Mouse (Mus musculus): Measurements from ENCODE around the gene Ptprd. TPM values are rescaled to one million over a fixed set of nuclear protein-coding genes. Genes with fewer than 3 reads are reported as not detected.

Ptprd gene
- polyA plus RNA-seq, 1 experiment from 2014 or later, result 4.0 TPM

DNA sequence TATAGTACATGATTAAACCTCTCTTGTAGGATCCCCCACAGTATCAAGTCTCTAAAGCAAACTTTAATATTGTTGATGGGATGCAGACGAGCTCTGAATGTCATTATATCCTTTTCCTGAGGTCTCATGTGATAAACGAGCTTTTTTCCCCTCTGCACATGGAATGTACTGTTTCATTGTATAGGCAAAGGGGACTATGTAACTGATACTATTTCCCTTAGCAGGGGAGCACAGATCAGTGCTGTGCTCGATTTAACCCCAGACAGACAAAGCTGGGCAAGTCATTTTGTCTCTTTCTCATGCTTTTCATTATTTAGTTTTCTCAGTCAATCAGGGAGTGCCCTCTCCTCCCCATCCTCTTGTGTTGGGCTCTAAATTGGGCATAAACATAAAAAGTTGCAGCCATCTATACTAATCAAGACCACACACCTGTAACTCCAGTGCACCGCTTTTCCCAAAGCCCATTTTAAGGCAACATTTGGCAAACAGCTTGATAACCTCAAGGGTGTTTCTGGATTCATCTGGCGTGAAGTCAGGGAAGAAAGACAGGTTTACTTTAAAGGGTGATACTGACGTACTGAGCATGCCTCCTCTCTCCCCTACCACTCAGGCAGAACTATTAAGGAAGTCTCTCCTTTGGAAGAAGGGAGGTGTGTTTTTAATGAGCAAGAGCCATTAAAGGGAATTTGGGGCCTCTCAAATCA is 1709.0 kb downstream of the Ptprd start:
- Histone ChIP-seq H3K4me1 (no peaks in the 10 kb centered on the region), H3K9me3 (replicated peaks) (no peaks in the 10 kb centered on the region), H3K9ac (no peak overlapping the region), H3K27ac (no peak overlapping the region), H3K4me3 (no peak overlapping the region), H3K4me2 (no peak overlapping the region), H3K27me3 (replicated peaks) (no peaks in the 10 kb centered on the region), H3K36me3 (no peaks in the 10 kb centered on the region)
- 42% methylated on average over 6 of the region's 6 CpGs for WGBS (ENCODE audit: insufficient replicate concordance)
- ATAC-seq, result no peak

DNA sequence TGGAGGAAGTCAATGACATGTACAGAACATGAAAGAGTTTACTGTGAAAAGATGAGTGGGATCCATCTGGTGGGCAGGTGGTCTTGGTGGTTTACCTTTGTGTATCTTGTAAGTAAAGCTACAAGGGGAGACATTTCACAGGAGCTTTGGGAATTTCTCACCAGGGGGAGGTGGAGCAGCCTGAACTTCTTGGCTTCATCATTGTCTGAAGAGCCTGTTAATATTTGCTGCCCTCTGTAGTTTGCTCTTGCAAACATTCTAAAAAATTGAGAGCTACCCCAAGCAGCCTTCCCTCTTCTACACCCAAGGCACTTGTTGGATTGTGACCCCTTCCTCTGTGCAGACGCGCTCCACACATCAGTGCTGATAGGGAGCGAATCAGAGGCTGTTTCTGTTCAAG is 1725.9 kb downstream of the Ptprd start:
- Histone ChIP-seq H3K4me3 (no peak overlapping the region), H3K27ac (no peak overlapping the region), H3K9ac (no peak overlapping the region), H3K4me1 (no peaks in the 10 kb centered on the region), H3K36me3 (no peaks in the 10 kb centered on the region), H3K9me3 (replicated peaks) (no peaks in the 10 kb centered on the region), H3K27me3 (replicated peaks) (no peaks in the 10 kb centered on the region), H3K4me2 (no peak overlapping the region)
- no peak for ATAC-seq
- 76% methylated on average over 3 of the region's 3 CpGs for WGBS (ENCODE audit: insufficient replicate concordance)

DNA sequence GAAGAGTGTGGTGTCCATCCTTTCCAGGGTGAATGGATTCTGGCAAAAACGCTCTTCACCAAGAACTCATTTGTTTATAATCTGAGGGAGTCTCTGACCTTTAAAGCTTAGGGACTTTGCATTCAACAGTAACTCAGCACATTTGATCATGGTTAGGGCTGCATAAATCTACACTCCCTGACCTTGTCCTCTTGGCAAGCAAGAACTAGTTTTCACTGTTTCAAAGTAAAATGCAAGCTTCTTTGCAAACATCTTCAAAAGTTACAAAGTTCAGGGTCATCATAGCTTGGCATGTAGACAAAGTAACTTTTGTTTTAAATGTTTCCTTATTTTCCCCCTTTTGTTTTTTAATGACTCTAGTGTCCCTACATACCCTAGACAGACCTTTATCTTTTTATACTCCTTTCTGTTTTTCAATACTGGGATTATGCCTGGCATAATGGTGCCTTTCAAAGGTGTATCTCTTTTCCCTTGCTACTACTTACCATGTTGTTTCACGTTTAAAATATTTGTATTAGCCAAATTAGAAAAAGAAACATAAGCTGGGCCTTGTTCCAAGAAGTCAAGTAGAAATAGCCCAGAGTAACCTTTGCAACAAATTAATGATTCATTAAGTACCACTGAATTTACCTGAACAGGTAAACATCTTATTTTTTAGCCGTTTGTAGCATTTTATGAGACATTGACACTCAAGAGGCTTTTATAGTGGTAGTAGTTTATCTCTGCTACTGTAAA is 1743.2 kb downstream of the Ptprd start:
- Histone ChIP-seq H3K27me3 (replicated peaks) (no peaks in the 10 kb centered on the region), H3K4me3 (no peak overlapping the region), H3K36me3 (no peaks in the 10 kb centered on the region), H3K4me1 (no peaks in the 10 kb centered on the region), H3K9ac (no peak overlapping the region), H3K27ac (no peak overlapping the region), H3K4me2 (no peak overlapping the region), H3K9me3 (replicated peaks) (no peaks in the 10 kb centered on the region)
- WGBS (ENCODE audit: insufficient replicate concordance), result 56% methylated on average over 3 of the region's 3 CpGs
- ATAC-seq, result no peak

DNA sequence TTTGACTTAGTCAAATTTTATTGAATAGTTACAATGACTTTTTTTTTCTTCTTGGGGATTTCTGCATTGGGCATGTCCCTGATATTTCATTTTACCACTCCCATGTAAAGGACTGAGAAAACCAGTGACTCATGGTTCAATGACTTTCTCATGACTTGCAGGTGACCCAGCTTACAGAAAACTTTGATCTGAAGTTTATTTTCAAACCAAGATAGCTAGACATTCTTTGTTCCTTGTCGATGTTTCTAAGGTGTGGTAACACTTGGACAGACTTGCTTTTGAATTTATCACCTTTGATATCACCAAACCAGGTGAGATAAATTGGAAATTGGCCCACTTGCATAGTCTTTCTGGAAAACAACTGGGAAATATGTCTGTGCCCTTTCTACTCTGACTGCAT is 1747.1 kb downstream of the Ptprd start:
- no peaks in the 10 kb centered on the region for H3K36me3 ChIP-seq
- no peak overlapping the region for H3K4me3 ChIP-seq
- WGBS (ENCODE audit: insufficient replicate concordance), result 50% methylated on average over 1 of the region's 1 CpGs
- no peak overlapping the region for H3K27ac ChIP-seq
- no peak overlapping the region for H3K4me2 ChIP-seq
- H3K9me3 ChIP-seq (replicated peaks), result no peaks in the 10 kb centered on the region
- no peaks in the 10 kb centered on the region for H3K4me1 ChIP-seq
- ATAC-seq, result no peak
- H3K9ac ChIP-seq, result no peak overlapping the region
- no peaks in the 10 kb centered on the region for H3K27me3 ChIP-seq (replicated peaks)

DNA sequence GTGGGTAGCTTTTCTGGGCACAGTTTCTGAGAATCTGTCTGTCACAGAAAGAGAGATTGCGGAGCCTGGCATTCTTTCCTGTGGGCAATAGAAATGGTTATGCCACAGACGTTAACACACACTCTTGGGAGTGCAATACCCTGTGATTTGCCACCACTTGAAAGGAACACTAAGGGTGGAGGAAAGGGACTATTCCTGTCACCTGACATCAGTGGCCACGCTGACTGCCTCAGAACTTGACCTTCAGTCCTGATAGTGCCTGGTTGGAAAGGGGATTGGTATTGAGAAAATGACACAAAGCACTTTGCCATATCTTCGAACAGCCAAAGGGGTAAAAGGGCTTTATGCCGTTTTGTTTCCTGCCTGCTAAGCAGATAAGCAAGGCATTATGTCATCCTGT is 1750.4 kb downstream of the Ptprd start:
- no peak overlapping the region for H3K27ac ChIP-seq
- no peaks in the 10 kb centered on the region for H3K4me1 ChIP-seq
- H3K9ac ChIP-seq, result no peak overlapping the region
- H3K36me3 ChIP-seq, result no peaks in the 10 kb centered on the region
- no peak overlapping the region for H3K4me3 ChIP-seq
- 33% methylated on average over 5 of the region's 5 CpGs for WGBS (ENCODE audit: insufficient replicate concordance)
- no peak for ATAC-seq
- H3K4me2 ChIP-seq, result no peak overlapping the region
- H3K27me3 ChIP-seq (replicated peaks), result no peaks in the 10 kb centered on the region
- H3K9me3 ChIP-seq (replicated peaks), result no peaks in the 10 kb centered on the region

DNA sequence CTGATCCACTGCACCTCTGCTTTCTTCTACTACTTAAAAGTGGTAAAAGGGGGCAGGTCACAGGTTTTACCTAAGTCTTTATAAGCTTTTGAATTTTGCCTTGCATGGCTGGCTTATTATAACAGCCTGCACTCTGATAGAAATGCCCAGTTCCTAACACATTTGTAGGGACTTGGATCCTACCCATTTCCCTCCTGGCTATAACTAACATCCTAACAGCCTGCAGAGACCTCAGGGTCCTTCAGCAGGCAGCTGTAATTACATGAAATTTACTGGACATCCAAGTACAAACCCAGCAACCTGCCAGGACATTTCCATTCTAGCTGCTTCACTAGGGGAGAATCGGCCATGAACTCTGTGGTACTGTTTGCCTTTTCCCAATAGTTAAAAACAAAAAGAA is 1751.2 kb downstream of the Ptprd start:
- Histone ChIP-seq H3K27me3 (replicated peaks) (no peaks in the 10 kb centered on the region), H3K4me3 (no peak overlapping the region), H3K9ac (no peak overlapping the region), H3K9me3 (replicated peaks) (no peaks in the 10 kb centered on the region), H3K27ac (no peak overlapping the region), H3K4me2 (no peak overlapping the region), H3K36me3 (no peaks in the 10 kb centered on the region), H3K4me1 (no peaks in the 10 kb centered on the region)
- no peak for ATAC-seq
- 57% methylated on average over 1 of the region's 1 CpGs for WGBS (ENCODE audit: insufficient replicate concordance)

DNA sequence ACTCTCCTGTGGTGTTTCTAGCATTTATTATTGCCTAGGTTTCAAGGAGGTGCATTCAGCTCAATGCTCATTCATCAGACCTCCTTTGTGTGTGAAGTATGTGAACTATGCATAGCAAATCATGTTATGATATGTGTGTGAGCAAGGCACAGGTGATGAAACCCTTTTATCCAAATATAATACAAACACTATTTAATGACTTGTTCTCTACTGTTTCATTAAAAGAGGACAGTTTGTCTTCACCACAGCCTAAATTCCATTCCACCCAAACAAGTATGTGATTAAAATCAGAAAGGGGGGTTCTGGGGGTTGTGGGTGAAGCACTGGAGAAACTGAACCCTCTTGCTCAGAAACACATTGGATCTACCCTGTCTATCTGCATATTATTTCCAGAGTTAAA is 1752.1 kb downstream of the Ptprd start:
- Histone ChIP-seq H3K27ac (no peak overlapping the region), H3K4me2 (no peak overlapping the region), H3K36me3 (no peaks in the 10 kb centered on the region), H3K27me3 (replicated peaks) (no peaks in the 10 kb centered on the region), H3K4me1 (no peaks in the 10 kb centered on the region), H3K4me3 (no peak overlapping the region), H3K9me3 (replicated peaks) (no peaks in the 10 kb centered on the region), H3K9ac (no peak overlapping the region)
- no peak for ATAC-seq

DNA sequence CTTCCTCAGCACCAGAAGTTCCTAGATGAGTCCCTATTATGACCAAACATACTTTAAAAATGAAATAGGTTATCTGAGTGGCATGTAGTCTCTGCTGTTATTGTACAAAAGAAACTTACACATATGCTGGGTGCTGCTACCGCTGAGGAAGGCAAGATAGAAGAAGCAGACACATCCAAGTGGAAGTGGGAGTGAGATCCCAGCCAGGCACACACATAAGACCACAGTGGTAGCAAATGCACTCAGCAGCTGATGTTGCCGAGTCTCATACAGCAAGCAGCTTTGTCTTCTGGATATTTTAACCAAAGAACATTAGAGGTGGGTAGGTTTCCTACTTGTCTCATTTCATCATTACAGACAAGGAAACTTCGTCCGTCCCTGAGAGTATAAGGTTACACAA is 1759.5 kb downstream of the Ptprd start:
- WGBS (ENCODE audit: insufficient replicate concordance), result 66% methylated on average over 4 of the region's 4 CpGs
- no peak overlapping the region for H3K4me3 ChIP-seq

DNA sequence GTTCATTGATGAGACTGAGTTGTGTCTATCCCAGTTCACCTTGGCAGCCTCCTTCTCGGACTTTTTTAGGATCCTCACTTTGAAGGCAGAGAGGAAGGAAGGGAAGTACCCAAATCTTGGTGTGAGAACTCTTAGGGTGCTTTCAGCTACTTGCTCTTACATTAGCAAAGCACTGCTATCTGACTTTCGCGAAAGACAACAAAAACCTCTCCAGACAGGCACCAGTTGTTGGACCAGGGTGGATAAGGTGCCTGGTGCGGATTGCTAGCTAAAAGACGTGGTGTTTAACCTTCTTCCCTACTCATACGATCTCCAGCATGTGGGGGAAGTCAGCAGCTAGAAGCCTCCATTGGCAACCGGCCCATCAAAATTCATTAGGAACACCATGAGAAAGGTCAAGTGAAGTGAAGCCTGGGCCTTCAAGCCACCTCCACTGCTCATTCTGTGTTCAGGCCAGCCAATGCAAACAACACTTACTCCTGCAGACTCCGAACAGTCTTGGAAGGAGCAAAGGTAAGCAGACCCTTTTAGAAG is 1760.7 kb downstream of the Ptprd start:
- Histone ChIP-seq H3K27ac (no peak overlapping the region), H3K4me2 (peak overlapping the region; percentile 65; the same call in 1 of the 2 replicates), H3K27me3 (replicated peaks) (peaks cover 48% of the 10 kb centered on the region), H3K9ac (no peak overlapping the region), H3K36me3 (no peaks in the 10 kb centered on the region), H3K4me1 (no peaks in the 10 kb centered on the region), H3K4me3 (no peak overlapping the region), H3K9me3 (replicated peaks) (no peaks in the 10 kb centered on the region)
- 35% methylated on average over 8 of the region's 8 CpGs for WGBS (ENCODE audit: insufficient replicate concordance)
- no peak for ATAC-seq

More for the DNA sequence above, 1759.5 kb downstream of the Ptprd start:
- Histone ChIP-seq H3K36me3 (no peaks in the 10 kb centered on the region), H3K9me3 (replicated peaks) (no peaks in the 10 kb centered on the region), H3K4me2 (no peak overlapping the region), H3K4me1 (no peaks in the 10 kb centered on the region), H3K27ac (no peak overlapping the region), H3K9ac (no peak overlapping the region), H3K27me3 (replicated peaks) (peaks cover 48% of the 10 kb centered on the region)
- no peak for ATAC-seq

DNA sequence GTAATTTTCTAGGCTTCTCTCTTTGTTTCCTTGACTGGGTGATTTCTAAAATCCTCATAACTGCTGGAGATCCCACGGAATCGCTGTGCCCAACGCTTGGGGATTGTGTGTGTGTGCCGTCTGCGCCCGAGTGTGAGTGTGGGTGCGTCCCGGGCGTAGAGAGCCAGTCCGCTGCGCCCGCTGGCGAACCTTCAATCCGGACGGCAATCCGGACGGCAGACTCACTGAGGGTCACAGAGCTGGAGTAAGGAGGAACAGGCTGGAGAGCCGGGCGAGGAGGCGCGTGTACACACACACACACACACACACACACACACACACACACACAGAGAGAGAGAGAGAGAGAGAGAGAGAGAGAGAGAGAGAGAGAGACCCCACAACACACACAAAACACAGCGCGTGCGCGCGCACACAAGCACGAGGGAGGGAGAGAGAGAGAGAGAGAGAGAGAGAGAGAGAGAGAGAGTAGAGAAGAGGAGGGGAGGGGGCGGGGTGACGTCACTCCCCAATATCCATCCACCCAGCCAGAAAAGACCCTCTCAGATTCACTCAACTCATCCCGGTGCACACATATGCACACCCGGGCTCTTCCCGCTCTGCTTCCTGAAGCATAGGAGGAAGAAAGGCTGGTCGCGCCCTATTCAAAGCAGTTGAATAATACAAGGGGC is 1761.3 kb downstream of the Ptprd start:
- Histone ChIP-seq H3K9ac (peak overlapping the region; percentile 57; the same call in 1 of the 2 replicates), H3K27ac (no peak overlapping the region), H3K36me3 (no peaks in the 10 kb centered on the region), H3K4me2 (peak overlapping the region; percentile 65), H3K27me3 (replicated peaks) (peaks cover 48% of the 10 kb centered on the region), H3K4me3 (peak overlapping the region; percentile 61), H3K4me1 (no peaks in the 10 kb centered on the region), H3K9me3 (replicated peaks) (no peaks in the 10 kb centered on the region)
- under 1% methylated on average over 32 of the region's 34 CpGs for WGBS (ENCODE audit: insufficient replicate concordance)
- peak; percentile 51; the same call in 1 of the 2 replicates for ATAC-seq

DNA sequence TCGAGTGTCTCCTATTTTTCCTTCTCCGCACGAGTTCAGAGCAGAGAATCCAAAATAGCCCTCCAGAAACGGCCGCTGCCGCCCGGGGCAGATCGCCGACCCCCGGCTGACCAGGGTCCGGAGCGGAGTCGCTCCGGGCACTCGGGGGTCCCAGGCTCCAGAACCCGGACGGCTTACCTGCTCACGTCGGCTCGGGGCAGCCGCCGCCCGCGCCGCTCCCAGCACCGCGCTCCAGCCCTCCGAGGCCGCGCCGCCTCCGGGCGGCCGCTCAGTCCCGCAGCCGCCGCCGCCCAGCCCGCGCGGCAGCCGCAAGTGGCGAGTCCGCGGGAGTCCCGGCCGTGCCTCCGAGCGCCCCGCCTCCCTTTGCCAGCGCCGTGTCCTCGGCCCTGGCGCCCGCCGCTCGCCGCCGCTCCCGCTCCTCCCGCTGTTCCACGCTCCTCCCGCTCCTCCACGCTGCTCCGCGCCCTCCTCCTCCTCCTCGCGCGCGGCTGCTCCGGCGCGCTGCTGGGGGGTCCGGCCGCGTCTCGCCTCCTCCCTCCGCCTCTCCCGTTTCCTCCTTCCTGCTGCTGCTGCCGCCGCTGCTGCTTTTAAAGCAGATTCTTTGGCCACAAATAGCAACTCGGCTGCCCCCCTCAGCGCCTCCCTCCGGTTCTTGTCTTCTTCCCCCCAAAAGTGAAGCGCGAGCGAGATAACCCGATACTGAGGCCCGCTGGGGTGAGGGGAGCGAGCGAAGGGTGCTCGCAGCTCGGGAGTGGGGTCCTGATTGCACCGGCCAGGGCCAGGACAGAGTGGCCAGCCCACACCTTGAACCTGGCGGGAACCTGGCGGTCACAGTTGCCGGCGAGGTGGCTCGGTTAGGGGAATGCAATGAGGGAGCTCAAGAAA is 1762.1 kb downstream of the Ptprd start:
- no peaks in the 10 kb centered on the region for H3K4me1 ChIP-seq
- H3K4me2 ChIP-seq, result peak overlapping the region; percentile 65
- no peaks in the 10 kb centered on the region for H3K36me3 ChIP-seq
- WGBS (ENCODE audit: insufficient replicate concordance), result 1% methylated on average over 57 of the region's 99 CpGs
- ATAC-seq, result peak; percentile 42; the same call in 1 of the 2 replicates
- peak overlapping the region; percentile 32 for H3K27ac ChIP-seq
- H3K27me3 ChIP-seq (replicated peaks), result peaks cover 48% of the 10 kb centered on the region
- peak overlapping the region; percentile 61 for H3K4me3 ChIP-seq
- peak overlapping the region; percentile 57 for H3K9ac ChIP-seq
- no peaks in the 10 kb centered on the region for H3K9me3 ChIP-seq (replicated peaks)
